Mouse (Mus musculus) heart, adult 2 months (tissue): Measurements from ENCODE around the gene P3h2.

Experiments
- CTCF ChIP-seq: fragments of 200-600 bp; IDR thresholded peaks from 2 replicates; pipeline ENCODE4 v1.8.1; 2022; ENCODE audit warnings: antibody characterized with exemption, mild to moderate bottlenecking, moderate library complexity
- POLR2A ChIP-seq: fragments of 200-500 bp; IDR thresholded peaks from 2 replicates; pipeline ENCODE4 v1.6.1; 2011; ENCODE audit warnings: mild to moderate bottlenecking, low read depth, low read length, control low read depth; ENCODE audit not compliant: insufficient read depth

GRCm38 (mm10) chr16:25958650-25959238, 146.8 kb downstream of the P3h2 start:
- TF ChIP-seq CTCF (no peak), POLR2A (no peak)
